Mouse (Mus musculus) right cerebral cortex, postnatal 25 days (tissue): ENCODE measurements at regions not wholly inside any gene's neighbourhood (a gene's known extent, or its start where the extent isn't known, plus 50 kb on each side); places are given as distances from the start of the nearest gene placed in this dataset.

Experiments used
- DNase-seq: peaks from one replicate; pipeline ENCODE4 v3.0.0; 2022

- DNase-seq = no peak
Observed at GRCm38 (mm10) chr8:103148013-103148412, 362.6 kb upstream of the Cdh11 start.

- DNase-seq = no peak
Observed at GRCm38 (mm10) chr8:103148447-103148846, 363.0 kb upstream of the Cdh11 start.

- DNase-seq = no peak
Observed at GRCm38 (mm10) chr8:103166623-103167316, 381.3 kb upstream of the Cdh11 start.

- no peak for DNase-seq
Observed at GRCm38 (mm10) chr8:103173313-103173712, 387.9 kb upstream of the Cdh11 start.

- DNase-seq = no peak
Observed at GRCm38 (mm10) chr8:103173803-103174429, 388.5 kb upstream of the Cdh11 start.

GRCm38 (mm10) chr8:103180661-103181060 is 395.2 kb upstream of the Cdh11 start:
- DNase-seq = no peak

GRCm38 (mm10) chr8:103188720-103189498 is 403.5 kb upstream of the Cdh11 start:
- no peak for DNase-seq

GRCm38 (mm10) chr8:103198251-103198650 is 412.8 kb upstream of the Cdh11 start:
- DNase-seq = no peak

GRCm38 (mm10) chr8:103199696-103200615 is 414.5 kb upstream of the Cdh11 start:
- no peak for DNase-seq

- no peak for DNase-seq
Observed at GRCm38 (mm10) chr8:103203710-103204109, 418.3 kb upstream of the Cdh11 start.

GRCm38 (mm10) chr8:103214606-103215005 is 429.2 kb upstream of the Cdh11 start:
- DNase-seq = no peak

- peak; percentile 12 for DNase-seq
Observed at GRCm38 (mm10) chr8:103230741-103231475, 445.5 kb upstream of the Cdh11 start.

GRCm38 (mm10) chr8:103234374-103234773 is 448.9 kb upstream of the Cdh11 start:
- DNase-seq = no peak

GRCm38 (mm10) chr8:103235614-103236013 is 450.2 kb upstream of the Cdh11 start:
- no peak for DNase-seq

- DNase-seq = no peak
Observed at GRCm38 (mm10) chr8:103238456-103238970, 453.1 kb upstream of the Cdh11 start.

GRCm38 (mm10) chr8:103244169-103244568 is 458.7 kb upstream of the Cdh11 start:
- DNase-seq = no peak

GRCm38 (mm10) chr8:103244658-103245057 is 459.2 kb upstream of the Cdh11 start:
- no peak for DNase-seq

- no peak for DNase-seq
Observed at GRCm38 (mm10) chr8:103245864-103246263, 460.4 kb upstream of the Cdh11 start.

- no peak for DNase-seq
Observed at GRCm38 (mm10) chr8:103261236-103261635, 475.8 kb upstream of the Cdh11 start.

- DNase-seq = no peak
Observed at GRCm38 (mm10) chr8:103270035-103270434, 484.6 kb upstream of the Cdh11 start.

- DNase-seq = no peak
Observed at GRCm38 (mm10) chr8:103270815-103271553, 485.5 kb upstream of the Cdh11 start.
